Mouse (Mus musculus) right cerebral cortex, adult 18-20 months (tissue): ENCODE measurements around the gene Ptx4.
"Not testable (repeated sequence)": the region's sequence is repeated elsewhere in the genome, so short reads cannot be mapped to it uniquely, and the experiment has no call there.

ENCODE experiments used
- DNase-seq: peaks from one replicate; pipeline ENCODE4 v3.0.0; 2022; ENCODE audit warnings: mixed read lengths

Gene Ptx4

DNA sequence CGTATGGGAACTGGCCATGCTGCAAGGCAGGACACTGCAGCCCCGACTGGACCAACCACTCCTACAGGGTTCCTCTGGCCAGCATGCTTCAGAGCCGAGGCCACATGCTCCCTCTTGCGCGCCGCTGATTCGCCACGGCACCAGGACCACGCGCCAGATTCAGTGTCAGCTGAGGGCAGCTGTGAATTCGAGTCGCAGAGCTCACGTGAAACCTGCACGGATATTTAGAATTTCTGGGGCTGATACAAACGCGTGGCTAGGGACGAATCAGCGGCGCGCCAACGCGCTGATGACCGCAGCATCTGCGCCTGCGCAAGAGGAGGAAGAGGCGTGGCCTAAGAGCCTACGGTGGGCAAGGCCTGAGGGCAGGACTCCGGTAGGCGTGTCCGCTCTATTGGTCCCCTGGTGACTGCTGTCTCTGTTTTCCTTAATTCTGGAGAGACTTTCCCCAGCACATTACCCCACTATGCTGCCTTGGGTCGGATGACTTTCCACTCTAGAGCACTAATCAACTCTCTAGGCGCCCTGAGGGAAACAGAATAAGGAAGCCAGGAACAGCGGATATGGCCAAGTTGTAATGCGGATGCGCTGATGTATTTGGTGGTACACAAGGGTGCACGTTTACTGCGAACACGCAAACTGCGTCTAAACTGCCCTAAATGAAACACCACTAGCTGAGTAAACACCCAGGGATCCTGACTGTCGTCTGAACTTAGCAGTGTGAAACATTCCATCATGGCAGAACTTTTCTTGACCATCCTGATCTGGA lies 4.7 kb upstream of the Ptx4 start, which contains the start of gene Telo2:
TSS of gene Telo2 (minus strand) at position 304 of the 769 bp plus-strand sequence.
- DNase-seq = peak; percentile 92

DNA sequence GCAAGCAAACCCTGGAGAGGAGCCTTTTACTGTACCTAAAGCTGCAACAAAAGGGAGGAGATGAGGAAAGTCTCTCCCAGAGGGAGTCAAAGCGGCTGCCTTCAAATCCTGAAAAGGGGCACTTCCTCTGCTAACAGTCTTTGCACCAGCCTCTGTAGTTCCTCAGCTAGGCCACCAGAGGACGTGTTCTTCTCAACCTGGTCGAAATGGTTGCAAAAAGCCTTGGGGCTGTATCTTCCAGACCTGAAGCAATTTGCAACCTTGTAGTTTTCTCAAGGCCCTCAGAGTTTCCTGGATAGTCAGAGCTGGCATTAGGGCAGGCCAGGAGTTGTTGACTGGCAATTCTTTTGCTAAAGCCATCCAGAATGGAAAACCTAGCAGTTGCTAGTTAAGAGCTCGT lies 3.3 kb upstream of the Ptx4 start:
- DNase-seq = no peak

DNA sequence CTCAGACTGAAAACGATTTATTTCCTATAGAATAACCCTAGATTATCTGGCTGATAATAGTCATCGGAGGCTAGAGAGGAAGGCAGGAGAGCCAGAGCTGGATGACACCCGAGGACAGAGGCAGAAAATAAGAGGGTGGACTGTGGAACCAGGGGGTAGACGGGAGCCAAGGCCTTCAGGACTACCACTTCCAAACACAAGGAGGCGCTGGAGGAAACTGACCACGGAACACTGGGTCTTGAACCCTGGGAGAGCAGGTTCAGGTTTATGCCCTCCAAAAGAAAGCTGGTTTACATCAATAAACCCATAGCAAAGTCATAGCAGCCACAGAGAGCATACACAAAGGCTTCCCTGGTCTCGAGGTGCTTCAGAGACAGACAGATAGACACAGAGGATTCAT lies 3.4 kb downstream of the Ptx4 start:
- DNase-seq = no peak

DNA sequence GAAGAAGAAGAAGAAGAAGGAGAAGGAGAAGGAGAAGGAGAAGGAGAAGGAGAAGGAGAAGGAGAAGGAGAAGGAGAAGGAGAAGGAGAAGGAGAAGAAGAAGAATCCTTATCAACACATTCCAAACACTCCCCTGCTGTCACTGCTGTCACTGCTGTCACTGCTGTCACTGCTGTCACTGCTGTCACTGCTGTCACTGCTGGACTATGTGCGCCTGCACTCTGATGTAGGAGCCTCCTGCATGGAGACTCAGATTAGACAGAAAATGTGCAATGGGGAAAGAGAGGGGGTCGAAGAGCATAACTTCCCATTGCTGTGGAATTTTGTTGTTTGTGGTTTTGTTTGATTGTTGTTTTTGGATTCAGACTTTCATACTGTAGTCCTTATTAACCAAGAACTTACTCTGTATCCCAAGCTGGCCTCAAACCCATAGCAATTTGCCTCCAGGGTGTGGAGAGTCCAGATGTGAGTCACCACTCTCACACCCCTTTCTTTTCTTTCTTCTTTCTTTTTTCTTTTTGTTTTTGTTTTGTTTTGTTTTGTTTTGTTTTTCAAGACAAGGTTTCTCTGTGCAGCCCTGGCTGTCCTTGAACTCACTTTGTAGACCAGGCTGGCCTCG lies 5.0 kb downstream of the Ptx4 start:
- DNase-seq = not testable (repeated sequence)

GRCm38 (mm10) chr17:25127079-25127478 lies 6.5 kb downstream of the Ptx4 start:
- DNase-seq = no peak

- DNase-seq = no peak
Measured at GRCm38 (mm10) chr17:25127681-25128080, 7.1 kb downstream of the Ptx4 start.

- no peak for DNase-seq
Measured at GRCm38 (mm10) chr17:25130060-25130459, 9.5 kb downstream of the Ptx4 start.

DNA sequence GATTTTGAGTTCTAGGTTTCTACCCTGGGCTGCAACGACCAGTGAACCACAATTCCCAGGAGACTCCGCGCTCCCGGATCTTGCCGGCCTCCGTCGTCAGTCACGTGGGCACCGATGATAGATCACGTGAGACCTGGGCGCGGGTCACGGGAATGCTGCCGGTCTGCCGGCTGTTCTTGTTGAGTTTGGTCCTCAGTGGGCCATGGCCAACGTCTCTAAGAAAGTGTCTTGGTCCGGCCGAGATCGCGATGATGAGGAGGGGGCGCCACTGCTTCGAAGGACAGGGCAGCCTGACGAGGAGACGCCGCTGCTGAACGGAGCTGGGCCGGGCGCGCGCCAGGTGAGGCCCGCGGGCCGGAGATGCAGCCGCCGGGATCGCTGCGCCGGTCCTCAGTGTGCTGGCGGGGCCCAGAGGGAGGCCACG lies 12.7 kb downstream of the Ptx4 start, which contains the start of gene Clcn7:
TSS of gene Clcn7 (plus strand) at position 117 of the 424 bp plus-strand sequence.
- DNase-seq = peak; percentile 97

- no peak for DNase-seq
Measured at GRCm38 (mm10) chr17:25135622-25136021, 15.1 kb downstream of the Ptx4 start.

GRCm38 (mm10) chr17:25138803-25139202 lies 18.2 kb downstream of the Ptx4 start:
- DNase-seq = no peak

DNA sequence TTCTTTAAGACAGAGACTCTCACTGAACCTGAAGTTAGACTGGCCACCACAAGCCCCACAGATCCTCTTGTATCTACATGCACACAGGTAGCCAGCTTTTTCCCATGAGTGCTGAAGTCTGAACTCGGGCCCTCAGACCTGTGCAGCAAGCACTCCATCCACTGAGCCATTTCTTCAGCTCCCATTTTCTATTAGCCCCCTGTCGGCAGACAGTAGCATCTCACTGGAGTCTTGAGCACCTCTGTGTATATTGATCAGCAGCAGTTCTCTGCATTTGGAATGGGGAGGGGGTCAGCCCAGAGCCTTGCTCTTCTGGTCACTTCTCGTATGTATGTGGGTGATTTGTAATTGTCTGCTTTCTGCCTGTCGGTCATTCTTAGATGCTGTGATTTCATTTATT lies 19.4 kb downstream of the Ptx4 start:
- DNase-seq = no peak

- no peak for DNase-seq
Measured at GRCm38 (mm10) chr17:25162161-25162560, 41.6 kb downstream of the Ptx4 start, which contains the start of gene Ccdc154. Gene Ccdc154 (plus strand): TSS chr17:25162461.

- DNase-seq = no peak
Measured at GRCm38 (mm10) chr17:25163387-25163786, 42.8 kb downstream of the Ptx4 start.

DNA sequence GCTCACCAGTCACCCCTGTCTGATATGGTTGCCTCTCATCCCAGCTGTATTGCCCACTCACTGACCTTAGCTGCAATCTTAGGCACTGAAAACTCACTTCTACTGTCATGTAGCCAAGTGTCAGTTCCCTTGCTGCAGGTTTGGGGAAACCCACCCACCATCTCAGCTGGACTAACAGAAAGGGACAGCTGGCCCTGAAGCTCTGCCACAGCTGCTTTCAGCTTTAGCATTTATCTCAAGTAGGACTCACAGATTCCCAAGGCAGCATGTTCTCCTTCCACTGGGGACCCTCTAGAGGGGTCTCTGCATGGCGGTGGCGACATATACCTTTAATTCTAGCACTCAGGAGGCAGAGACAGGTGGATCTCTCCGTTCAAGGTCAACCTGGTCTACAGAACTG lies 44.2 kb downstream of the Ptx4 start:
- DNase-seq = no peak

DNA sequence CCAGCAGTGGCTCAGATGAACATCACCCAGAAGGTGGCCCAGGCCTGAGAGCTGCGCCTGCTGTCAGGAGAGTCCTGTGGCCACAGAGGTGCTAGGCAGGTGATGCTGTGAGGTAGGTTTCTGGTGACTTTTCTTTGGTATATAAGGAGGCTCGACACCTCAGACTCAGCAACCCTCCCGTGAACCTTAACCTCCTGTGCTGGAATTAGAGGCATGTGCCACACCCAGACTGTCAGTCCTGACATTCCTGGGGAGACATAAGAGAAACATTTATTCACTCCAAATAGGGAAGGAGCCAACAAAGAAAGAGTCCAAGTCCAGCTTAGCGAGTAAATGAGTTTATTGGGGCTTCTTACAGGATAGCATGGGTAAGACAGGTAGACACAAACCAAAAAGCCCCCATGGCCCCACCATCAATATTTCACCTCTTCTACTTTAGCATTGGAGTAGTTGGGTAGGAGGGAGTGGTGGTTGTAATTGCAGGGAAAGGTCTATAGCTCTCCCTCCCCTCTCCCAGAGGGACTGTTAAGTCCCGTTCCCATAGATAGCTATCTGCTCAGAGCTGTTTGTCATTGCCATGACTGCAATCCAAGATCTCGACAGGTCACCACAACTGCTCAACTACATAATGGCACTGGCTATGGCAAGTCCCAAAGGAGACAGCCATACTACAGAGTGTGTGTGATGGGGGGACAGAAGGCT lies 45.6 kb downstream of the Ptx4 start:
- DNase-seq = no peak

- no peak for DNase-seq
Measured at GRCm38 (mm10) chr17:25169706-25170105, 49.1 kb downstream of the Ptx4 start.

DNA sequence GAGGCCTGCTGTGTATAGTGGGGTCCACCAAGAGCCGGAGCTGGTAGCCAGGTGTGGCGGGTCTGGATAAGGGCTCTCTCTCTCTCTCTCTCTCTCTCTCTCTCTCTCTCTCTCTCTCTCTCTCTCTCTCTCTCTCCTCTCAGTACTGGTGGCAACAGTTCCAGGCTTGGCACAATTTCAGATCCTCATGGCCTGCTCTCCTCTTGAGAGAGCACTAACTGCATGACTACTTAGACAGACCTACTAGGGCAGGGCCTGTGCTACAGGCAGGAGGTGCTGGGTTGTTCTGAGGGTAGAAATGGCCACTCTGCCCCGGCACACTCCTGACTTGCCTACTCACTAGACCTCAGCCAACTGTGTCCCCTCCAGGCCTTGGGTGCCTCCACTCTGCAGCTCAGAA lies 52.0 kb downstream of the Ptx4 start:
- no peak for DNase-seq
